Comparison of ENCODE assay signal across 8 mouse cellular contexts in the genomic region with DNA sequence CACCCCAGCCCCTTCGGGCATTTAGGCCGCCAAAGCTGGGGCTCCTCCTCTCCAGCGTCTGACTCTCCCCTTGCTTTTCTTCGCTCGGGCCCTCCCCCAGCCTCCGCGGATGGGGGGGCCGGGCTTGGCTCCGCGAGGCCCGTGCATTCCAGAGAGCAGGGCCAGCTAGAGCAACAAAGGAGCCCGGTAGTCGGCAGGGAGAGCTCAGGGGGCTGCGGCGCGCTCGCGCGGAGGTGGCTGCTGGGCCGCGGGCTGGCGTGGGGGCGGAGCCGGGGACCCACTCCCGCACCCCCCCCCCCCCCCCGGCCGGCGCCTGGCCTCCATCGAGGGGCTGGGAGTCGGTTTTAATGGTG. TPM values are rescaled to one million over a fixed set of nuclear protein-coding genes. Genes with fewer than 3 reads are reported as not detected.
DNase-seq lines count a peak whose midpoint lies in the region; ATAC-seq and TF ChIP-seq lines count a peak whose summit lies in the region.

Gene Smo (plus strand): TSS at position 168 of the 353 bp plus-strand sequence.

- TF ChIP-seq CTCF in E14TG2a.4 (conservative IDR thresholded peaks at IDR 0.05; ENCODE audit: low read length): no peak
- TF ChIP-seq CTCF in lung, adult 2 months (IDR thresholded peaks at IDR 0.05; ENCODE audit: insufficient read depth, low read length): no peak

- ATAC-seq in forebrain, embryonic 12.5 days (ENCODE audit: low FRiP score): peak; percentile 98
- peak; percentile 94 for ATAC-seq in heart, embryonic 16.5 days (replicated peaks; ENCODE audit: extremely low read depth, insufficient read depth, low FRiP score)
- no peak for ATAC-seq in inflammation-experienced regulatory T-cells, adult 6 months

- H3K4me3 ChIP-seq in E14TG2a.4 (replicated peaks; ENCODE audit: low read length): peak within 1 kb of the TSS; percentile 88
- peak within 1 kb of the TSS; percentile 94 for H3K4me3 ChIP-seq in forebrain, embryonic 12.5 days (replicated peaks)
- H3K4me3 ChIP-seq in heart, embryonic 16.5 days (ENCODE audit: low read length): peak within 1 kb of the TSS; percentile 97
- H3K4me3 ChIP-seq in lung, adult 2 months (replicated peaks; ENCODE audit: extremely low read depth, low read depth, low read length): peak within 1 kb of the TSS; percentile 72

- H3K27ac ChIP-seq in forebrain, embryonic 12.5 days: peak within 1 kb of the TSS; percentile 93
- peak within 1 kb of the TSS; percentile 97 for H3K27ac ChIP-seq in heart, embryonic 16.5 days (ENCODE audit: low read length)

- no peaks in the 10 kb centered on the region for H3K9me3 ChIP-seq in E14TG2a.4 (ENCODE audit: low read length)
- H3K9me3 ChIP-seq in forebrain, embryonic 12.5 days: no peaks in the 10 kb centered on the region
- H3K9me3 ChIP-seq in heart, embryonic 16.5 days (replicated peaks; ENCODE audit: control insufficient read depth, low read length): no peaks in the 10 kb centered on the region

- peak; percentile 41; the same call in 1 of the 2 replicates for TF ChIP-seq POLR2A in lung, adult 2 months (IDR thresholded peaks at IDR 0.05; ENCODE audit: borderline replicate concordance, extremely low read depth, low read depth, low read length)

- H3K27me3 ChIP-seq in E14TG2a.4 (ENCODE audit: insufficient read depth, low read length): peaks cover 64% of the 10 kb centered on the region
- H3K27me3 ChIP-seq in forebrain, embryonic 12.5 days: no peaks in the 10 kb centered on the region
- no peaks in the 10 kb centered on the region for H3K27me3 ChIP-seq in heart, embryonic 16.5 days (ENCODE audit: control insufficient read depth, insufficient read depth, low read length)

- H3K4me1 ChIP-seq in E14TG2a.4 (replicated peaks; ENCODE audit: low read depth, low read length): peaks cover 16% of the 10 kb centered on the region
- H3K4me1 ChIP-seq in forebrain, embryonic 12.5 days: peaks cover 16% of the 10 kb centered on the region
- H3K4me1 ChIP-seq in heart, embryonic 16.5 days (ENCODE audit: control insufficient read depth, insufficient read depth, low read length): peaks cover 15% of the 10 kb centered on the region
- peaks cover 7% of the 10 kb centered on the region for H3K4me1 ChIP-seq in lung, adult 2 months (ENCODE audit: control insufficient read depth, insufficient read depth, low read length)

- peaks cover 3% of the 10 kb centered on the region; the same call in 1 of the 2 replicates for H3K36me3 ChIP-seq in E14TG2a.4 (ENCODE audit: insufficient read depth, low read length)
- peaks cover 10% of the 10 kb centered on the region; the same call in 1 of the 2 replicates for H3K36me3 ChIP-seq in forebrain, embryonic 12.5 days (replicated peaks)
- H3K36me3 ChIP-seq in heart, embryonic 16.5 days (ENCODE audit: control insufficient read depth, insufficient read depth): no peaks in the 10 kb centered on the region

- WGBS in forebrain, embryonic 12.5 days: under 1% methylated on average over 25 of the region's 30 CpGs
- under 1% methylated on average over 25 of the region's 30 CpGs for WGBS in heart, embryonic 16.5 days
- 0% methylated on average over 19 of the region's 30 CpGs for WGBS in lung, adult 2 months

- peak within 1 kb of the TSS; percentile 96 for H3K9ac ChIP-seq in forebrain, embryonic 12.5 days
- H3K9ac ChIP-seq in heart, embryonic 16.5 days (ENCODE audit: low read length): peak within 1 kb of the TSS; percentile 97

- peak within 1 kb of the TSS; percentile 65 for H3K4me2 ChIP-seq in forebrain, embryonic 12.5 days
- peak within 1 kb of the TSS; percentile 86 for H3K4me2 ChIP-seq in heart, embryonic 16.5 days (ENCODE audit: low read depth, low read length)

- peak; percentile 74 for DNase-seq in adipocyte (ENCODE audit: low spot score)
- peak; percentile 92 for DNase-seq in kidney, postnatal 14 days
- DNase-seq in lung, adult 2 months: no peak
- peak; percentile 88 for DNase-seq in ovary, postnatal 36 days (ENCODE audit: low spot score)

RNA-seq across cellular contexts. Expression of gene Smo, which starts in this region (rescaled TPM):
- polyA plus RNA-seq in forebrain, embryonic 12.5 days (2016; fragmentation: Nextera tagmentation; extraction: Ambion mirVana): 45.1 and 48.4 TPM in 2 replicates
- polyA plus RNA-seq in heart, embryonic 16.5 days (2015; fragmentation: Nextera tagmentation; extraction: Ambion mirVana): 15.8 and 16.4 TPM in 2 replicates
- 36.3 and 41.2 TPM in 2 replicates for polyA plus RNA-seq in lung, adult 2 months (2012; rRNA removed)
- polyA plus RNA-seq in inflammation-experienced regulatory T-cells, adult 6 months (2017; shearing (Covaris generic)): not detected

Comparison
In these comparisons a context has a peak if more than half of its experiments do, and no peak if none do; other contexts are left out.
1. RNA of gene Smo (polyA plus RNA-seq): 45.1 to 48.4 TPM in forebrain, embryonic 12.5 days, 36.3 to 41.2 TPM in lung, adult 2 months and 15.8 to 16.4 TPM in heart, embryonic 16.5 days; not detected in inflammation-experienced regulatory T-cells, adult 6 months; every median in the first group is over 10 times any median in the second.
2. Peak in every context shown above with its lines, with median percentiles within 50 percentile points of each other: H3K4me3 ChIP-seq.